Mouse (Mus musculus): Measurements from ENCODE around the gene Pigq.
A peak's percentile ranks its signal among the peaks of the same experiment; 100 is the strongest.

The Pigq gene

GRCm38 (mm10) chr17:25944366-25945163 is at the start of gene Pigq, which contains the start of gene Nhlrc4:
Pigq (minus strand) TSS chr17:25944936.
Nhlrc4 (minus strand) TSS chr17:25944961.
- DNase-seq (ENCODE audit: low spot score): no peak

GRCm38 (mm10) chr17:25993489-25993888 is 48.8 kb upstream of the Pigq start:
- DNase-seq (ENCODE audit: low spot score): no peak

GRCm38 (mm10) chr17:25992274-25992673 is 47.5 kb upstream of the Pigq start:
- DNase-seq (ENCODE audit: low spot score): no peak

GRCm38 (mm10) chr17:25990331-25990730 is 45.6 kb upstream of the Pigq start:
- DNase-seq (ENCODE audit: low spot score): no peak

GRCm38 (mm10) chr17:25985306-25986294 is 40.9 kb upstream of the Pigq start, which contains the start of gene Capn15:
Capn15 (minus strand) TSS chr17:25985796.
- DNase-seq (ENCODE audit: low spot score): peak; percentile 92

- DNase-seq (ENCODE audit: low spot score): no peak
Observed at GRCm38 (mm10) chr17:25984556-25985305, 40.0 kb upstream of the Pigq start.

GRCm38 (mm10) chr17:25984066-25984465 is 39.3 kb upstream of the Pigq start:
- no peak for DNase-seq (ENCODE audit: low spot score)

GRCm38 (mm10) chr17:25982913-25983312 is 38.2 kb upstream of the Pigq start:
- no peak for DNase-seq (ENCODE audit: low spot score)

- DNase-seq (ENCODE audit: low spot score): no peak
Observed at GRCm38 (mm10) chr17:25980854-25981253, 36.1 kb upstream of the Pigq start.

- no peak for DNase-seq (ENCODE audit: low spot score)
Observed at GRCm38 (mm10) chr17:25979829-25980738, 35.3 kb upstream of the Pigq start.

- DNase-seq (ENCODE audit: low spot score): no peak
Observed at GRCm38 (mm10) chr17:25970954-25971707, 26.4 kb upstream of the Pigq start.

GRCm38 (mm10) chr17:25970448-25970847 is 25.7 kb upstream of the Pigq start:
- no peak for DNase-seq (ENCODE audit: low spot score)

GRCm38 (mm10) chr17:25968176-25968575 is 23.4 kb upstream of the Pigq start:
- DNase-seq (ENCODE audit: low spot score): no peak

GRCm38 (mm10) chr17:25967652-25968051 is 22.9 kb upstream of the Pigq start:
- DNase-seq (ENCODE audit: low spot score): no peak

GRCm38 (mm10) chr17:25964271-25964670 is 19.5 kb upstream of the Pigq start:
- no peak for DNase-seq (ENCODE audit: low spot score)

GRCm38 (mm10) chr17:25962413-25962905 is 17.7 kb upstream of the Pigq start:
- DNase-seq (ENCODE audit: low spot score): no peak

GRCm38 (mm10) chr17:25961566-25961965 is 16.8 kb upstream of the Pigq start:
- DNase-seq (ENCODE audit: low spot score): no peak

- peak; percentile 45 for DNase-seq (ENCODE audit: low spot score)
Observed at GRCm38 (mm10) chr17:25959630-25960467, 15.1 kb upstream of the Pigq start.
